Mouse (Mus musculus): ENCODE results near the gene Tdrkh. TPM values are rescaled to one million over a fixed set of nuclear protein-coding genes. Genes with fewer than 3 reads are reported as not detected.

Tdrkh gene
- total RNA-seq, 1 experiment from 2014 or later: 4.4 TPM

- no peak for ATAC-seq (replicated peaks; ENCODE audit: insufficient number of reproducible peaks, low FRiP score, low TSS enrichment, poor library complexity, severe bottlenecking)
These were observed 28.1 kb downstream of the Tdrkh start for GRCm38 (mm10) chr3:94441182-94441581.

GRCm38 (mm10) chr3:94442951-94443596 lies 30.0 kb downstream of the Tdrkh start, which contains the start of gene Mrpl9:
Gene Mrpl9 (plus strand): TSS chr3:94443318.
- peak; percentile 83 for ATAC-seq (replicated peaks; ENCODE audit: insufficient number of reproducible peaks, low FRiP score, low TSS enrichment, poor library complexity, severe bottlenecking)

GRCm38 (mm10) chr3:94443597-94443964 lies 30.5 kb downstream of the Tdrkh start, which contains the start of gene Oaz3:
Gene Oaz3 (minus strand): TSS chr3:94443915.
- ATAC-seq (replicated peaks; ENCODE audit: insufficient number of reproducible peaks, low FRiP score, low TSS enrichment, poor library complexity, severe bottlenecking): 0 out of 2 replicates have a peak, but pooled peaks have one; percentile 13

- ATAC-seq (replicated peaks; ENCODE audit: insufficient number of reproducible peaks, low FRiP score, low TSS enrichment, poor library complexity, severe bottlenecking): no peak
These were observed 36.3 kb downstream of the Tdrkh start for GRCm38 (mm10) chr3:94449377-94449776.

- peak; percentile 90 for ATAC-seq (replicated peaks; ENCODE audit: insufficient number of reproducible peaks, low FRiP score, low TSS enrichment, poor library complexity, severe bottlenecking)
These were observed 43.5 kb downstream of the Tdrkh start for GRCm38 (mm10) chr3:94456529-94457000.

GRCm38 (mm10) chr3:94457055-94457454 lies 44.0 kb downstream of the Tdrkh start:
- no peak for ATAC-seq (replicated peaks; ENCODE audit: insufficient number of reproducible peaks, low FRiP score, low TSS enrichment, poor library complexity, severe bottlenecking)

GRCm38 (mm10) chr3:94459834-94460233 lies 46.8 kb downstream of the Tdrkh start:
- ATAC-seq (replicated peaks; ENCODE audit: insufficient number of reproducible peaks, low FRiP score, low TSS enrichment, poor library complexity, severe bottlenecking): no peak

GRCm38 (mm10) chr3:94463926-94464578 lies 51.0 kb downstream of the Tdrkh start:
- ATAC-seq (replicated peaks; ENCODE audit: insufficient number of reproducible peaks, low FRiP score, low TSS enrichment, poor library complexity, severe bottlenecking): no peak

- no peak for ATAC-seq (replicated peaks; ENCODE audit: insufficient number of reproducible peaks, low FRiP score, low TSS enrichment, poor library complexity, severe bottlenecking)
These were observed 52.8 kb downstream of the Tdrkh start for GRCm38 (mm10) chr3:94465632-94466430.

- no peak for ATAC-seq (replicated peaks; ENCODE audit: insufficient number of reproducible peaks, low FRiP score, low TSS enrichment, poor library complexity, severe bottlenecking)
These were observed 55.9 kb downstream of the Tdrkh start for GRCm38 (mm10) chr3:94468931-94469330.

GRCm38 (mm10) chr3:94472447-94473114 lies 59.5 kb downstream of the Tdrkh start:
- ATAC-seq (replicated peaks; ENCODE audit: insufficient number of reproducible peaks, low FRiP score, low TSS enrichment, poor library complexity, severe bottlenecking): no peak

- no peak for ATAC-seq (replicated peaks; ENCODE audit: insufficient number of reproducible peaks, low FRiP score, low TSS enrichment, poor library complexity, severe bottlenecking)
These were observed 60.0 kb downstream of the Tdrkh start for GRCm38 (mm10) chr3:94473115-94473505.

- ATAC-seq (replicated peaks; ENCODE audit: insufficient number of reproducible peaks, low FRiP score, low TSS enrichment, poor library complexity, severe bottlenecking): no peak
These were observed 60.6 kb downstream of the Tdrkh start for GRCm38 (mm10) chr3:94473567-94474232.

- ATAC-seq (replicated peaks; ENCODE audit: insufficient number of reproducible peaks, low FRiP score, low TSS enrichment, poor library complexity, severe bottlenecking): no peak
These were observed 63.4 kb downstream of the Tdrkh start for GRCm38 (mm10) chr3:94476301-94477035.

- no peak for ATAC-seq (replicated peaks; ENCODE audit: insufficient number of reproducible peaks, low FRiP score, low TSS enrichment, poor library complexity, severe bottlenecking)
These were observed 64.4 kb downstream of the Tdrkh start for GRCm38 (mm10) chr3:94477444-94477843.

- no peak for ATAC-seq (replicated peaks; ENCODE audit: insufficient number of reproducible peaks, low FRiP score, low TSS enrichment, poor library complexity, severe bottlenecking)
These were observed 64.9 kb downstream of the Tdrkh start, which contains the start of gene Celf3 for GRCm38 (mm10) chr3:94477981-94478422. Gene Celf3 (plus strand): TSS chr3:94478295.

- ATAC-seq (replicated peaks; ENCODE audit: insufficient number of reproducible peaks, low FRiP score, low TSS enrichment, poor library complexity, severe bottlenecking): no peak
These were observed 65.6 kb downstream of the Tdrkh start for GRCm38 (mm10) chr3:94478591-94479169.

All from monocyte, adult 5-6 weeks (primary cell).